Mouse (Mus musculus): Measurements from ENCODE around the gene Snrnp70.

DNA sequence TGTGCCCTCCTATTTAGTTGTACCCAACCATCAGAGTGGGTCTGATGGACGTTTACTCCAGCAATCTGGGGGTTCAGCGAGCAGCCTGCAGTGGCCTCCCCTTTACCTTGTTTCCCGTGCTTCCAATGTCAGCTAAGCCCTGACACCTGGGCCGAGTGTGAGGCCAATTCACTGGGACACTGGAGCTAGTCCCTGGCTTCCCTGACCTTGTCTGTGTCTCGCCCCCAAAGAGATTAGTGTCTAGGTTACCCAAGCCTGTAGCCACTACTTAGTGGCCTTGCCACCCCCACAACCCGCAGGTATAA lies 25.0 kb upstream of the Snrnp70 start, which contains the start of gene Lhb:
- TF ChIP-seq POLR2A (IDR thresholded peaks at IDR 0.05; ENCODE audit: low read depth, low read length): no peak
- TF ChIP-seq RAD21 (IDR thresholded peaks at IDR 0.05; ENCODE audit: low read depth, low read length): no peak
- no peak for TF ChIP-seq CTCF (conservative IDR thresholded peaks at IDR 0.05 in 1 of 2, IDR thresholded peaks at IDR 0.05 in 1 of 2; ENCODE audit: low read depth in 2 of 2, low read length in 2 of 2)
- TF ChIP-seq CHD1 (IDR thresholded peaks at IDR 0.05; ENCODE audit: low read depth, low read length): no peak
- TF ChIP-seq ZNF384 (IDR thresholded peaks at IDR 0.05; ENCODE audit: low read depth, low read length): no peak
- TF ChIP-seq TCF12 (IDR thresholded peaks at IDR 0.05; ENCODE audit: low read depth, low read length): no peak
- no peak for TF ChIP-seq EP300 (IDR thresholded peaks at IDR 0.05; ENCODE audit: low read length)
- no peak for TF ChIP-seq JUN (IDR thresholded peaks at IDR 0.05; ENCODE audit: insufficient read depth, low read depth, low read length)
- TF ChIP-seq USF1 (IDR thresholded peaks at IDR 0.05; ENCODE audit: low read depth, low read length): no peak
